Mouse (Mus musculus) embryo, embryonic 11 days (tissue): ENCODE results near the gene Pdlim7.

Experiments used
- DNase-seq: peaks from one replicate; pipeline ENCODE4 v3.0.0-alpha.2; 2015

Pdlim7 gene

DNA sequence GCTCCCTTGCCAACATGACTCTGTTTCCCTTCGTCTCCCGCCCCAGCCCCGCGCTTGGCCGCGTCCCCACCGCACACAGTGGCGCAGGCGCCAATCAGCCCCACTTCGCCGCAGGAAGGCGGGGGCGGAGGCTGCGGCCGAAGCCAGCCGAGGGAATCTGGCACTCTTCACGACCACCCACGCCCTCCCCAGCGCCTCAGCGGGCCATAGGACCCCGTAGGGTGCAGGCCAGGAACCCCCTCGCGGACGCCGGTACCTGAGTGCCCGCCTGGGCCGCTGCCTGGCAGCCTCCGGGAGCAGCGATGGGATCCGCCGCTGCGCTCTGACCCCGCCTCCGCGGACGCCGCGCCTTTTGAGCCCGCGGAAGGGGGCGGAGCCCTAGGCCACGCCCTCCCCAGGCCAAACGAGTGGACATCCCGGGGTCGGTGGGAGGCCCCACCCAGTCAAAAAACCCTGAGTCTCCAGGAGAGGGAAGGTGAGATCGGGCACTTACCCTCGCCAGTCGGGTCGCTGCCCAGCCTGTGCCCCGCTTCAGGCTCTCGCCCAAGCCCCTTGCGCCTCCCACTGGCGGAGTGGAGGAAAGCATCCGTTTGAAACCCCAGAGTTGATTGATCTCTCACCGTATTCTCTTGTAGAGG lies at the start of gene Pdlim7:
TSS of gene Pdlim7 (minus strand) at position 566 of the 638 bp plus-strand sequence.
- peak; percentile 92 for DNase-seq

GRCm38 (mm10) chr13:55557499-55557898 lies 44.0 kb upstream of the Pdlim7 start:
- no peak for DNase-seq

GRCm38 (mm10) chr13:55555921-55556320 lies 42.4 kb upstream of the Pdlim7 start:
- no peak for DNase-seq

DNA sequence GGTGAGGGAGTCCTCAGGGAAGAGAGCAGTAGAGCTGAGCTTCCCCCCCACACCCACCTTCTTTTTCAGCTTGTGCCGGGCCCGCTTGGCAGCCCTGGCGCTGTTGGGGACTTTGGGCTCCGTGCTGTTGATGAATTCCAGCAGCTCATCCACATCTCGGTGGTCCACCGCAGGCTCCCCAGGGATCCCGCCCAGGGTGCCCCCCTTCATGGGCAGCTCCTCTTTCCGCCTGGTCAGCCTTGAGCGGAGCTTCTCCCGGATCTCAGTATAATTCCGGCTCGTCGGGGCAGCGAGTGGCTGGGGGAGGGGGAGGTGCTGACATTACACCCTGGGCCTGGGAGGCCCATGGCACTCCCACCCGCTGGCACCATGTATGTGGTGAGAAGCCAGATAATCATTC lies 35.6 kb upstream of the Pdlim7 start:
- no peak for DNase-seq

DNA sequence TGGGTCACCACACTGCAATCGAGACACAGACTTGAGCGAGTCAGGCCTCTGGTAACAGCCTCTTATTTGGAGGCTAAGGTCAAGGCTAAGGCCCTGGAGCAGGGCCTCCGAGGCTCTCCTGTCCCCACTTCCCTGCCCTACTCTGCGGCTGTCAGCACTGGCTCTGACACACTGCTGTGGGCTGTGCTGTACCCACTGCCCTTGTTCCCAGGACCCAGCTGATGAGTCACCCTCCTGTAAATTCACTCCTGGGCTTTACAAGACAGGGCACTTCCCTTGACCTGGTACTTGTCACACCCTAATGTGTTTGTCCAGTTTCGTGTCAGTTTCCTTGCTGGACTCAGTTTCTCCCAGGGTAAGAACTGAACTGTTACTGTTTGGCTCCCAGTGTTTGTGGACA lies 35.0 kb upstream of the Pdlim7 start:
- no peak for DNase-seq

DNA sequence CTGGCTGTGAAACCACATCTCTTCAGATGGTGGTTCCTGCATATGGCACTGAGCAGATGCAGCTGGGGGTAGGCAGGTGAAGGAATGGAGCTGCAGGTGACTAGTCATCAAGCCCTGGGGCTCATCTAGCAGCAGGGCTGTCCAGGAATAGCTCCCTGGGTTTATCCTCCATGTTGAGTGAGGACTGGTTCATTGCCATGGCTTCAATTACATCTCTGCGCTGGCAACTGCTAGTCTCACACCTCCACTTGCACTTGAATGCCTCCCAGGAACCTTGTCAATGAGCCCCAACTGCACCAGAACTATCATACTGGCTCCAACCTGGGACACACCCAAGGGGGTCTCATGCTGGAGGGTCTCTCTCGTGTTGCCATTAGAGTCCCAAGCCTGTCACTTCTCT lies 34.4 kb upstream of the Pdlim7 start:
- no peak for DNase-seq

DNA sequence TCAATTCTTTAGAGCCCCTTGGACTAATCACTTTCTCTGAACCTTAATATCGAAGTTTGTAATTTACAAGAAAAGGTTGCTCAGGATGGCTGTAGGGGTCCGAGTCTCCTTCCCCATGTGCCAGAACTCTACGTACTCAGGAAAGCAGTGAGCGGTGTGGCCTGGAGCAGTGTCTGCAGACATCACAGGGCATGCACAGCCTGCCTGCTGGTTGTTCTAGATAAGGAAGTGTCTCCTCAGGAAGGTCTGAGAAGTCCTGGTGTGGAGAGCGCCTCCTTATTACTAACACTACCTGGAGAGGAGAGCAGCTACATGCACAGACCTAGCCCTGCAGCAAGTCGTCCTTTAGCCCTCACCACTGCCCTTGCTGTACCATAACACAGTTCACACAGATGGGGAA lies 31.3 kb upstream of the Pdlim7 start:
- DNase-seq, result no peak

GRCm38 (mm10) chr13:55543447-55543846 lies 30.0 kb upstream of the Pdlim7 start:
- DNase-seq, result no peak

DNA sequence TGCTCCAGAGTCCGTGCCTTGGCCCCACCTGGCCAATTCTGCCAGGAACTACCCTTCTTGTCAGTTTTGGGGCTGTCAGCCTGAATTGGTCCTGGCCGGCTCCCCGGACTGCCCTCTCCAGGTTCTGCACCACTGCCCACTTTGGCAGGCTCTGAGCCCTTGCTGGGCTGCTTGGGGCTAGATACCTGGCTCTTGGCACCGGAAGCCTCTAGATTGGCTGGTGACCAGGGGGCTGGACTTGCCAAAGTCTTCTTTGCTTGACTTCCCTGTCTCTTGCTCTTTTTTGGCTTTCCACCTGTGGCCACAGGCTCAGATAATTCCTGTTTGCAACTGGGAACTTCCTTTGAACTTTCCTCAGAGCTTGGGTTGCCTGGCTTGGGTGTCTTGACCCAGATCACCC lies 29.4 kb upstream of the Pdlim7 start:
- DNase-seq, result no peak

DNA sequence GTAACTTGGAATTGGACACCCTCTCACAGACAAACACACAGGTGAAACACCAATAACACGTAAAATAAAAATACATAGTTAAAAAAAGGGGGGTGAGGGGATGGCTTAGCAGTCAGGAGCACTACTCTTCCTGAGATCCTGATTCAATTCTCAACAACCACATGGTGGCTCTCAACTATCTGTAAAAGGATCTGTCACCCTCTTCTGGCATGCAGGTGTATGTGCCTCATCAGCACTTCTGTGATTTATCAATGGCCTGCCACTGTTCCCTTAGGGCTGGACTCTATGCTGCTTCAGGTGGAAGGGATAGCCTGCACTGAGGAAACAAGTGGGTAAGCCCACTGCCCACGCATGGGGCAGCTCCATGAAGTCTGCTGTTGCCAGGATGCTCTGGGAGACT lies 27.5 kb upstream of the Pdlim7 start:
- DNase-seq, result no peak

DNA sequence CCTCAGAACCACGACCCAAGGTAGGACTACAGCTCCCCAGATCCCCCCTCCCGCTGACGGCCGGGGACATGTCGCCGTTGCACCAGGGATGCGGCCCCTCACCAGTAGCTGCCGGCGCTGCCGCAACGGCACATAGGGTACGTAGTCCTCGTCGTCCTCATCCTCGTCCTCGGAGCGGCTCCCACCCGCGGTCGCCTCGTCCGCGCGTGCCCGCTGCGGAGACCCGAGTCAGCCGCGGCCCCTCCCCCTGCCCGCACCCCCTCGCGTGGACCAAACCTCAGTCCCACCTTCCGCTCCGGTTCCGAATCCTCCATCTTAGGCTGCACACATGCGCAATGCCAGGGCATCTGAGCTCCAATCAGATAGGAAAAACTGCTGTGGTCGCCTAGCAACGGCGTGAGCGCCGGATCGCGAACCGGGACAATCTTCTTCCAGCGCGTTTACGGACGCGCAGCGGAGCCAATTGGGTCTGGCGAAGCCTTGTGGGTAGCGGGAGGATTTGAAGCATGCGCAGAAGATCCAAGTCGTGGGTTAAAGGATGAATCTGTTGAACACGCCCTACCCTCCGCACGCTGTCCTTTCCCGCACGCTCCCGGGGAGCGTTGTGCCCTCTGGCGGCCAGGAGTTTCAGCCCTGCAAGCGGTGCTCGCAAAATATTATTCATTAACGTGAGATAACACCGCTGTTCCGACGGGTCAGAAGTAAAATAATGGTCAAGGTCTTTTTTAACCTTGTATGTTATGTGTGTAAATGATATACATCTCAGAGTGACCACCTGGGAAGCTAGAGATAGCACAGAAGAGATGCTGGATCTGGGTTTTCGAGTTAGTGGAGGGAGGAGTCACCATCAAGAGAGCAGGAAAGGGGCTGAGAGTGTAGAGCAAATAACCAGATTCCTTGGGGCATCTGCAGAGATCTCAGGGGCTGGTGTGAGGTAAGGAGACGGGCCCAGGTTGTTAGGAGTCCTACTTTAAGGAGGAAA lies 23.0 kb upstream of the Pdlim7 start, which contains the start of gene Ddx41:
TSS of gene Ddx41 (minus strand) at position 465 of the 982 bp plus-strand sequence.
- DNase-seq, result peak; percentile 99

GRCm38 (mm10) chr13:55535796-55536193 lies 22.3 kb upstream of the Pdlim7 start:
- no peak for DNase-seq

DNA sequence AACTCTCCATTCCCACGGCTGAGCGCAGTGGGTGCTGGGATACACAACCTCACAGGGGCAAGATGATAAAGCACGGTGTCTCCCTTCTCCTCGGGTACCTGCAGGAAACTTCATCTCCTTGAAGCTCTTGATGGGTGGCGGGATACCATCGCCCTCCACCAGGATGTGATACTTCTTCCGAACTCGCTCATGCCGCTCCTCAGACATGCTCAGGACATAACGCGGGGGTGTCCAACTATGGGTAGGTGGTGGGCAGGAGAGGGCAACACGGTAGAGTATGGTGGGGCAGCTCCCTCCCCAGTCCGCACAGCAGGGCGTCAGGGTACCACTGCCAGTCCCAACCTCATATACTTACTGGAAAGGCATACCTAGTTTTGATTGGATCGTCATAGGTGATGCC lies 21.7 kb upstream of the Pdlim7 start:
- no peak for DNase-seq

GRCm38 (mm10) chr13:55529198-55529915 lies 15.9 kb upstream of the Pdlim7 start, which contains the start of gene Dok3:
Gene Dok3, minus strand, starts transcription at chr13:55529296.
- DNase-seq, result no peak

- no peak for DNase-seq
Measured at GRCm38 (mm10) chr13:55527834-55528772, 14.6 kb upstream of the Pdlim7 start.

DNA sequence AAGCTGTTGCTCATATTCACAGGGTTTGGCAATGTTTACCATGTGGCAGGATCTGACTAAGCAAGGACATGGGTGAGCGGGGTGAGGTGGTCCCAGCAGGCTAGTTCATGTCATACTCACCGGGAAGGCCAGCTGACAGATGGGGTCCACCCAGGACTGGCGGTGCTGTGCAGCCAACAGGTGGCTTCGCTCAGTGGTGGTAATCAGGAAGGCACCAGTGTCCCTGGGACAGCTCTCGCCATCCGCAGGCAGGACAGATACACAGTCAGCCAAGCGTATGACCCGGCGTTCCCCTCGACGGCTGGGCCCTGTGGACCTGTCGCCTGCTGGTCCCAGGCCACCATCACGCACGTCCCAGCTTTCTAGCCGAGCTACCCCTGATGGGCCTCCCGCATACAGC lies 13.7 kb upstream of the Pdlim7 start:
- DNase-seq, result no peak

- DNase-seq, result no peak
Measured at GRCm38 (mm10) chr13:55525733-55526553, 12.5 kb upstream of the Pdlim7 start.

GRCm38 (mm10) chr13:55523951-55524600 lies 10.6 kb upstream of the Pdlim7 start:
- no peak for DNase-seq

- peak; percentile 47 for DNase-seq
Measured at GRCm38 (mm10) chr13:55523278-55523677, 9.8 kb upstream of the Pdlim7 start.

GRCm38 (mm10) chr13:55522730-55523129 lies 9.3 kb upstream of the Pdlim7 start:
- no peak for DNase-seq

DNA sequence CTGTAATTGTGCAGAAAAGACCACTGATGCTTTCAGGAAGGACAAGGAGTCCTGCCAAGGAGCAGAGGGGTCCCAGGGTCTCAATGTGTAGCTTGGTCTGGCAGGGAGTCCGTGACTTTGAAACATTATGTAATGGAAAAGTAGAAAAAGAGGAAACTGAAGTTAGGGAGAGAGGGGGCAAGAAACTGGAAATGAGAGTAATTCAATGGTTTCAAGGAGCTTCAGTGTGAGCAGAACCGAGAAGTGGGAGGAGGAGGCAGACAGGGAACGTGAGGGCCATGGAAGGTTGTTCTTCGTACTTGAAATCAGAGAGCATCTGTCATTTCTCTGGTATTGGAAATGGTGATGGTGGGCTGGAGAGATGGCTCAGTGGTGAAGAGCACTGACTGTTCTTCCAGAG lies 6.1 kb upstream of the Pdlim7 start:
- no peak for DNase-seq
